Mouse (Mus musculus) intestine, embryonic 16.5 days (tissue): Measurements from ENCODE around the gene Lin28b. TPM values are rescaled to one million over a fixed set of nuclear protein-coding genes. Genes with fewer than 3 reads are reported as not detected.

ENCODE experiments used
- ATAC-seq: fragments of 200-750 bp; cut with Nextera tagmentation; 2 replicates; pipeline ENCODE4 v1.8.0; 2017; ENCODE audit warnings: moderate TSS enrichment, moderate library complexity
- H3K27ac ChIP-seq: fragments of 300-500 bp; sonication (generic); 2 replicates; pipeline ENCODE4 v1.5.1; 2014; ENCODE audit warnings: mild to moderate bottlenecking, low read length
- H3K27me3 ChIP-seq: fragments of 300-500 bp; sonication (generic); replicated peaks from 2 replicates; pipeline ENCODE4 v1.6.1; 2014; ENCODE audit warnings: low read length, control low read depth, mixed read lengths; ENCODE audit not compliant: control insufficient read depth, insufficient read depth
- H3K36me3 ChIP-seq: fragments of 300-500 bp; sonication (generic); 2 replicates; pipeline ENCODE4 v1.6.1; 2014; ENCODE audit warnings: low read length, control low read depth; ENCODE audit not compliant: control insufficient read depth, insufficient read depth
- H3K4me1 ChIP-seq: fragments of 300-500 bp; sonication (generic); 2 replicates; pipeline ENCODE4 v1.6.1; 2014; ENCODE audit warnings: low read length, control low read depth, mixed read lengths; ENCODE audit not compliant: control insufficient read depth, insufficient read depth
- H3K4me2 ChIP-seq: fragments of 300-500 bp; sonication (generic); 2 replicates; pipeline ENCODE4 v1.6.1; 2014; ENCODE audit warnings: low read depth, low read length, control low read depth
- H3K4me3 ChIP-seq: fragments of 300-500 bp; sonication (generic); 2 replicates; pipeline ENCODE4 v1.5.1; 2014; ENCODE audit warnings: mild to moderate bottlenecking, low read length
- H3K9ac ChIP-seq: fragments of 300-500 bp; sonication (generic); 2 replicates; pipeline ENCODE4 v1.6.1; 2014; ENCODE audit warnings: low read depth, low read length
- H3K9me3 ChIP-seq: fragments of 300-500 bp; sonication (generic); 2 replicates; pipeline ENCODE4 v1.6.1; 2016; ENCODE audit warnings: low read length, control low read depth; ENCODE audit not compliant: control insufficient read depth
- WGBS: fragments of 180-500 bp; shearing (Covaris S2); extraction: QIAGEN DNeasy Blood & Tissue Kit; methylation state at CpG from one replicate; pipeline ENCODE4 v1.1.7; 2014; 5-methylcytosine and 5-hydroxymethylcytosine counted together
- polyA plus RNA-seq: library from polyadenylated mRNA; unstranded; fragments of >200 nt; fragmentation: Nextera tagmentation; extraction: Ambion mirVana; gene quantifications from 2 replicates; pipeline ENCODE4 v1.2.1, GENCODE M21; 2015

Gene Lin28b
- polyA plus RNA-seq, 1 experiment from 2014 or later = 0.98 TPM

- WGBS = 12% methylated on average over 6 of the region's 6 CpGs
- no peaks in the 10 kb centered on the region for H3K36me3 ChIP-seq
- peaks cover 17% of the 10 kb centered on the region; the same call in 1 of the 2 replicates for H3K27me3 ChIP-seq
- no peak overlapping the region for H3K27ac ChIP-seq
- 0 out of 2 replicates have a peak, but pooled peaks cover 5% of the 10 kb centered on the region for H3K4me1 ChIP-seq
- H3K9me3 ChIP-seq = no peaks in the 10 kb centered on the region
- ATAC-seq = no peak
- H3K4me3 ChIP-seq = no peak overlapping the region
- H3K4me2 ChIP-seq = no peak overlapping the region
- H3K9ac ChIP-seq = no peak overlapping the region
These were observed 13.6 kb downstream of the Lin28b start for GRCm38 (mm10) chr10:45472431-45473142.

DNA sequence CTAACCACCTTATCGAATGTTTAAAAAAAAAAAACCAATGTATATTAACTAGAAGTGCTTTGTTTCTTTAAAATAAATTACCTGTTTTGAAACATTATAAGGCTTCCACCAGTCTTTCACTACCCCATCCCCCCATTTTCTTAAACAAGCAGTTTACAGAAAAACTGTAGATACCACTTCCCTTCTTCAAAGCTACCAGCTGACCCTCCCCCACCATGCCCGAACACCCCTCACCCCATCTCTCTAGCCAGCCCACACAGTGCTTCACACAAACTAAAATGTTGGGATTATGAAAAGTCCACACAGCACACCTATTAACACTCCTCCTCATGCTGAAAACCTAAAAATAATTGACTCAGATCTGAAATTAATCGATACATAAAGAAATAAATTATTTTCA lies 14.9 kb downstream of the Lin28b start:
- Histone ChIP-seq H3K4me3 (no peak overlapping the region), H3K4me1 (0 out of 2 replicates have a peak, but pooled peaks cover 5% of the 10 kb centered on the region), H3K27ac (no peak overlapping the region), H3K27me3 (peaks cover 17% of the 10 kb centered on the region; the same call in 1 of the 2 replicates), H3K9ac (no peak overlapping the region), H3K9me3 (no peaks in the 10 kb centered on the region), H3K36me3 (no peaks in the 10 kb centered on the region), H3K4me2 (no peak overlapping the region)
- no peak for ATAC-seq
- 33% methylated on average over 3 of the region's 3 CpGs for WGBS

DNA sequence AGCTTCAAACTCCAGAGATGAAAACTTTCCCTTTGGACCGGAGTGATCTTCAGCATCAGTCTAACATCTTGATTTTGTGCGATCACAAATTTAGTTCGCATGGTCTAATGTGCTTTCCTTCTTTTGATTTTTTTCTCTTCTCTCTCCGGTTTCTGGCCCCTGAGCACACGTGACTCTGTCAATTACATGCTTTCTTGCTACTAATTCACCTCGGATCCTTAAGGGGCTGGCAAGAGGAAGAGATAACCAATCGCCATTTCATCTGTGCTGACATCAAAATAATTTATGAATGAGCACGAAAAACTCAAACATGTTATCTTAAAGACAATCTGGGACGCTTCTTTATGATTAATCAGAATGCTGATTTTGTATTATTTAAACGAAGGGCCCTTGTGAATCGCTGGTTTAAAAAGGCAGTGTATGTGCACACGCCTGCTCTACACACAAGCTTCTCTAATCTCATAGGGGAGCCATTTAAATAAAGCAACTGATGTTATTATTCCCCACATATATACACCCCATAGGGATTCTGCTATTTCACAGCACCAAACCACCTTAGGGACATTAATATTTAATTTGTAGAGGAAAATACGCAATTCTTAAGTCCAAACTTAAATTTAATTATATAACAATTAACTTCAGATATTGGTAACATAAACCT lies 16.0 kb downstream of the Lin28b start:
- H3K4me1 ChIP-seq = 0 out of 2 replicates have a peak, but pooled peaks cover 5% of the 10 kb centered on the region
- ATAC-seq = peak; percentile 39; the same call in 1 of the 2 replicates
- peak overlapping the region; percentile 49 for H3K4me3 ChIP-seq
- H3K9me3 ChIP-seq = no peaks in the 10 kb centered on the region
- H3K36me3 ChIP-seq = no peaks in the 10 kb centered on the region
- 4% methylated on average over 13 of the region's 13 CpGs for WGBS
- peaks cover 17% of the 10 kb centered on the region; the same call in 1 of the 2 replicates for H3K27me3 ChIP-seq
- peak overlapping the region; percentile 46; the same call in 1 of the 2 replicates for H3K9ac ChIP-seq
- peak overlapping the region; percentile 61 for H3K4me2 ChIP-seq
- no peak overlapping the region for H3K27ac ChIP-seq

GRCm38 (mm10) chr10:45469027-45469996 lies 16.9 kb downstream of the Lin28b start:
- Histone ChIP-seq H3K9ac (peak overlapping the region; percentile 46; the same call in 1 of the 2 replicates), H3K4me3 (peak overlapping the region; percentile 49), H3K27ac (no peak overlapping the region), H3K27me3 (peaks cover 15% of the 10 kb centered on the region; the same call in 1 of the 2 replicates), H3K9me3 (no peaks in the 10 kb centered on the region), H3K4me1 (0 out of 2 replicates have a peak, but pooled peaks cover 5% of the 10 kb centered on the region), H3K36me3 (no peaks in the 10 kb centered on the region), H3K4me2 (peak overlapping the region; percentile 61)
- peak; percentile 67 for ATAC-seq
- WGBS = 1% methylated on average over 21 of the region's 21 CpGs

GRCm38 (mm10) chr10:45468180-45468915 lies 17.8 kb downstream of the Lin28b start:
- Histone ChIP-seq H3K4me3 (no peak overlapping the region), H3K9me3 (no peaks in the 10 kb centered on the region), H3K27me3 (peaks cover 15% of the 10 kb centered on the region; the same call in 1 of the 2 replicates), H3K9ac (no peak overlapping the region), H3K27ac (no peak overlapping the region), H3K4me2 (no peak overlapping the region; the same call in 1 of the 2 replicates), H3K36me3 (no peaks in the 10 kb centered on the region), H3K4me1 (0 out of 2 replicates have a peak, but pooled peaks cover 3% of the 10 kb centered on the region)
- ATAC-seq = 0 out of 2 replicates have a peak, but pooled peaks have one; percentile 3
- 32% methylated on average over 4 of the region's 4 CpGs for WGBS

- Histone ChIP-seq H3K36me3 (no peaks in the 10 kb centered on the region), H3K4me3 (no peak overlapping the region), H3K4me1 (no peaks in the 10 kb centered on the region), H3K27me3 (no peaks in the 10 kb centered on the region), H3K4me2 (no peak overlapping the region), H3K9ac (no peak overlapping the region), H3K27ac (no peak overlapping the region), H3K9me3 (no peaks in the 10 kb centered on the region)
- 51% methylated on average over 2 of the region's 2 CpGs for WGBS
- ATAC-seq = no peak
These were observed 27.6 kb downstream of the Lin28b start for GRCm38 (mm10) chr10:45458637-45459036.

GRCm38 (mm10) chr10:45458074-45458473 lies 28.1 kb downstream of the Lin28b start:
- H3K9ac ChIP-seq = no peak overlapping the region
- H3K4me2 ChIP-seq = no peak overlapping the region
- H3K27me3 ChIP-seq = no peaks in the 10 kb centered on the region
- no peak overlapping the region for H3K27ac ChIP-seq
- H3K4me3 ChIP-seq = no peak overlapping the region
- no peaks in the 10 kb centered on the region for H3K36me3 ChIP-seq
- H3K4me1 ChIP-seq = no peaks in the 10 kb centered on the region
- H3K9me3 ChIP-seq = no peaks in the 10 kb centered on the region
- 44% methylated on average over 2 of the region's 2 CpGs for WGBS
- ATAC-seq = no peak

GRCm38 (mm10) chr10:45446625-45447024 lies 39.6 kb downstream of the Lin28b start:
- Histone ChIP-seq H3K4me3 (peak overlapping the region; percentile 17; the same call in 1 of the 2 replicates), H3K9ac (no peak overlapping the region), H3K27ac (no peak overlapping the region), H3K9me3 (no peaks in the 10 kb centered on the region), H3K4me1 (no peaks in the 10 kb centered on the region), H3K4me2 (no peak overlapping the region), H3K27me3 (no peaks in the 10 kb centered on the region), H3K36me3 (no peaks in the 10 kb centered on the region)
- ATAC-seq = no peak
